Mouse (Mus musculus): Measurements from ENCODE around the gene Fam198b. TPM values are rescaled to one million over a fixed set of nuclear protein-coding genes. Genes with fewer than 3 reads are reported as not detected.

The Fam198b gene
- total and polyA plus RNA-seq, 2 experiments from 2014 or later: 1.8 to 3.1 TPM

GRCm38 (mm10) chr3:79881645-79882044 lies 2.7 kb upstream of the Fam198b start:
- Histone ChIP-seq H3K4me1 (ENCODE audit: insufficient read depth, low read length) (no peaks in the 10 kb centered on the region), H3K4me3 (ENCODE audit: low read length) (no peak overlapping the region), H3K27ac (no peak overlapping the region), H3K9me3 (ENCODE audit: low read length) (no peaks in the 10 kb centered on the region), H3K9ac (replicated peaks; ENCODE audit: low read length) (no peak overlapping the region), H3K4me2 (ENCODE audit: low read depth, low read length) (no peak overlapping the region), H3K27me3 (ENCODE audit: insufficient read depth, low read length) (no peaks in the 10 kb centered on the region), H3K36me3 (ENCODE audit: insufficient read depth, low read length) (no peaks in the 10 kb centered on the region)
- DNase-seq (ENCODE audit: low spot score) (no peak), ATAC-seq (no peak)
- 66% methylated on average over 2 of the region's 2 CpGs for WGBS
- TF ChIP-seq CTCF (IDR thresholded peaks at IDR 0.05; ENCODE audit: low read depth): no peak

GRCm38 (mm10) chr3:79883092-79883491 lies 1.2 kb upstream of the Fam198b start:
- H3K4me2 ChIP-seq (ENCODE audit: low read depth, low read length): no peak overlapping the region
- DNase-seq (ENCODE audit: low spot score) (peak; percentile 65), ATAC-seq (no peak)
- WGBS: 46% methylated on average over 7 of the region's 7 CpGs
- H3K36me3 ChIP-seq (ENCODE audit: insufficient read depth, low read length): no peaks in the 10 kb centered on the region
- no peak overlapping the region for H3K4me3 ChIP-seq (ENCODE audit: low read length)
- 0 out of 2 replicates have a peak, but pooled peaks cover 8% of the 10 kb centered on the region for H3K4me1 ChIP-seq (ENCODE audit: insufficient read depth, low read length)
- H3K27me3 ChIP-seq (ENCODE audit: insufficient read depth, low read length): no peaks in the 10 kb centered on the region
- TF ChIP-seq CTCF (IDR thresholded peaks at IDR 0.05; ENCODE audit: low read depth): peak; percentile 79
- H3K9ac ChIP-seq (replicated peaks; ENCODE audit: low read length): no peak overlapping the region
- no peaks in the 10 kb centered on the region for H3K9me3 ChIP-seq (ENCODE audit: low read length)
- no peak overlapping the region for H3K27ac ChIP-seq

GRCm38 (mm10) chr3:79884761-79885189 lies 442 bp downstream of the Fam198b start:
- DNase-seq (ENCODE audit: low spot score) (peak; percentile 76), ATAC-seq (no peak)
- Histone ChIP-seq H3K36me3 (ENCODE audit: insufficient read depth, low read length) (no peaks in the 10 kb centered on the region), H3K27ac (no peak overlapping the region), H3K4me3 (ENCODE audit: low read length) (no peak overlapping the region), H3K4me1 (ENCODE audit: insufficient read depth, low read length) (0 out of 2 replicates have a peak, but pooled peaks cover 8% of the 10 kb centered on the region), H3K9me3 (ENCODE audit: low read length) (no peaks in the 10 kb centered on the region), H3K9ac (replicated peaks; ENCODE audit: low read length) (no peak overlapping the region), H3K4me2 (ENCODE audit: low read depth, low read length) (peak overlapping the region; percentile 42; the same call in 1 of the 2 replicates), H3K27me3 (ENCODE audit: insufficient read depth, low read length) (no peaks in the 10 kb centered on the region)
- WGBS: 41% methylated on average over 9 of the region's 9 CpGs
- peak; percentile 76 for TF ChIP-seq CTCF (IDR thresholded peaks at IDR 0.05; ENCODE audit: low read depth)

GRCm38 (mm10) chr3:79885686-79886356 lies 1.5 kb downstream of the Fam198b start:
- ATAC-seq: no peak
- 0 out of 2 replicates have a peak, but pooled peaks cover 8% of the 10 kb centered on the region for H3K4me1 ChIP-seq (ENCODE audit: insufficient read depth, low read length)
- no peak overlapping the region for H3K9ac ChIP-seq (replicated peaks; ENCODE audit: low read length)
- H3K27me3 ChIP-seq (ENCODE audit: insufficient read depth, low read length): no peaks in the 10 kb centered on the region
- H3K36me3 ChIP-seq (ENCODE audit: insufficient read depth, low read length): no peaks in the 10 kb centered on the region
- H3K27ac ChIP-seq: no peak overlapping the region
- TF ChIP-seq CTCF (IDR thresholded peaks at IDR 0.05; ENCODE audit: low read depth): no peak
- WGBS: 61% methylated on average over 19 of the region's 19 CpGs
- no peak for DNase-seq (ENCODE audit: low spot score)
- peak overlapping the region; percentile 40 for H3K4me2 ChIP-seq (ENCODE audit: low read depth, low read length)
- no peaks in the 10 kb centered on the region for H3K9me3 ChIP-seq (ENCODE audit: low read length)
- H3K4me3 ChIP-seq (ENCODE audit: low read length): peak overlapping the region; percentile 6; the same call in 1 of the 2 replicates

- Histone ChIP-seq H3K9ac (replicated peaks; ENCODE audit: low read length) (no peak overlapping the region), H3K27me3 (ENCODE audit: insufficient read depth, low read length) (no peaks in the 10 kb centered on the region), H3K4me1 (ENCODE audit: insufficient read depth, low read length) (0 out of 2 replicates have a peak, but pooled peaks cover 8% of the 10 kb centered on the region), H3K9me3 (ENCODE audit: low read length) (no peaks in the 10 kb centered on the region), H3K27ac (no peak overlapping the region), H3K4me3 (ENCODE audit: low read length) (peak overlapping the region; percentile 6; the same call in 1 of the 2 replicates), H3K4me2 (ENCODE audit: low read depth, low read length) (peak overlapping the region; percentile 40), H3K36me3 (ENCODE audit: insufficient read depth, low read length) (no peaks in the 10 kb centered on the region)
- WGBS: 87% methylated on average over 23 of the region's 23 CpGs
- DNase-seq (ENCODE audit: low spot score) (no peak), ATAC-seq (peak; percentile 29; the same call in 1 of the 2 replicates)
- peak; percentile 38; the same call in 1 of the 2 replicates for TF ChIP-seq CTCF (IDR thresholded peaks at IDR 0.05; ENCODE audit: low read depth)
Measured at GRCm38 (mm10) chr3:79886357-79887091, 2.2 kb downstream of the Fam198b start.

GRCm38 (mm10) chr3:79887161-79887855 lies 3.0 kb downstream of the Fam198b start:
- Histone ChIP-seq H3K36me3 (ENCODE audit: insufficient read depth, low read length) (no peaks in the 10 kb centered on the region), H3K9me3 (ENCODE audit: low read length) (no peaks in the 10 kb centered on the region), H3K4me1 (ENCODE audit: insufficient read depth, low read length) (0 out of 2 replicates have a peak, but pooled peaks cover 8% of the 10 kb centered on the region), H3K27ac (no peak overlapping the region), H3K4me2 (ENCODE audit: low read depth, low read length) (0 out of 2 replicates have a peak overlapping the region, but pooled peaks have one; percentile 3), H3K27me3 (ENCODE audit: insufficient read depth, low read length) (no peaks in the 10 kb centered on the region), H3K9ac (replicated peaks; ENCODE audit: low read length) (no peak overlapping the region), H3K4me3 (ENCODE audit: low read length) (no peak overlapping the region)
- no peak for TF ChIP-seq CTCF (IDR thresholded peaks at IDR 0.05; ENCODE audit: low read depth)
- 31% methylated on average over 8 of the region's 8 CpGs for WGBS
- DNase-seq (ENCODE audit: low spot score) (peak; percentile 28), ATAC-seq (peak; percentile 53)

All from hindbrain, postnatal 0 days (tissue).